Mouse (Mus musculus) megakaryocyte-erythroid progenitor cell, adult 5-6 weeks (primary cell): ENCODE data around the gene Stpg3. TPM values are rescaled to one million over a fixed set of nuclear protein-coding genes. Genes with fewer than 3 reads are reported as not detected.
A peak's percentile ranks its signal among the peaks of the same experiment; 100 is the strongest.
"Not testable (repeated sequence)": the region's sequence is repeated elsewhere in the genome, so short reads cannot be mapped to it uniquely, and the experiment has no call there.

Experiments used
- ATAC-seq: replicated peaks from 2 replicates; pipeline ENCODE4 v1.8.0; 2016; ENCODE audit warnings: mild to moderate bottlenecking, inconsistent platforms; ENCODE audit not compliant: severe bottlenecking, poor library complexity, low FRiP score, low TSS enrichment
- total RNA-seq, 2 experiments: library from RNA; stranded (forward) in 1 of 2; stranded (reverse) in 1 of 2; fragments of 200-1000, 215-1000 nt in 1 of 2; fragments of >200 nt in 1 of 2; fragmentation: Nextera tagmentation in 1 of 2; gene quantifications; 2 replicates each; pipeline ENCODE4 v1.2.3; 2014 to 2017

Stpg3 gene
- total RNA-seq (2014; fragmentation: Nextera tagmentation) = not detected in 2 replicates
- 3.2 TPM in 1 of 2 replicates, not detected in the other for total RNA-seq (2017)

- ATAC-seq = no peak
Observed at GRCm38 (mm10) chr2:25214444-25214843, at the start of gene Stpg3. Gene Stpg3, minus strand, starts transcription at chr2:25214637.

- no peak for ATAC-seq
Observed at GRCm38 (mm10) chr2:25263623-25264285, 49.3 kb upstream of the Stpg3 start.

- ATAC-seq = 0 out of 2 replicates have a peak, but pooled peaks have one; percentile 9
Observed at GRCm38 (mm10) chr2:25262795-25263622, 48.6 kb upstream of the Stpg3 start.

GRCm38 (mm10) chr2:25262291-25262767 lies 47.9 kb upstream of the Stpg3 start, which contains the start of gene Tprn:
Gene Tprn, plus strand, starts transcription at chr2:25262618.
- ATAC-seq = peak; percentile 98

GRCm38 (mm10) chr2:25261870-25262269 lies 47.4 kb upstream of the Stpg3 start:
- no peak for ATAC-seq

GRCm38 (mm10) chr2:25258887-25259286 lies 44.5 kb upstream of the Stpg3 start:
- ATAC-seq = no peak

GRCm38 (mm10) chr2:25257250-25257649 lies 42.8 kb upstream of the Stpg3 start:
- not testable (repeated sequence) for ATAC-seq

GRCm38 (mm10) chr2:25256443-25257109 lies 42.1 kb upstream of the Stpg3 start:
- peak; percentile 62 for ATAC-seq

- peak; percentile 82 for ATAC-seq
Observed at GRCm38 (mm10) chr2:25255284-25255779, 40.9 kb upstream of the Stpg3 start, which contains the start of gene Tmem203. Gene Tmem203, plus strand, starts transcription at chr2:25255439.

- ATAC-seq = no peak
Observed at GRCm38 (mm10) chr2:25252331-25252730, 37.9 kb upstream of the Stpg3 start.

GRCm38 (mm10) chr2:25246183-25247072 lies 32.0 kb upstream of the Stpg3 start, which contains the start of gene AL732309.1:
Gene AL732309.1, minus strand, starts transcription at chr2:25246863.
- no peak for ATAC-seq

- no peak for ATAC-seq
Observed at GRCm38 (mm10) chr2:25244144-25244543, 29.7 kb upstream of the Stpg3 start.

GRCm38 (mm10) chr2:25243342-25243741 lies 28.9 kb upstream of the Stpg3 start:
- ATAC-seq = no peak

- ATAC-seq = no peak
Observed at GRCm38 (mm10) chr2:25242101-25242506, 27.7 kb upstream of the Stpg3 start, which contains the start of the genes Rnf208 and Cysrt1. Gene Rnf208, plus strand, starts transcription at chr2:25242255. Gene Cysrt1, minus strand, starts transcription at chr2:25242452.

GRCm38 (mm10) chr2:25241438-25241775 lies 27.0 kb upstream of the Stpg3 start:
- ATAC-seq = no peak

- ATAC-seq = peak; percentile 74
Observed at GRCm38 (mm10) chr2:25240723-25241437, 26.4 kb upstream of the Stpg3 start.

GRCm38 (mm10) chr2:25240310-25240709 lies 25.9 kb upstream of the Stpg3 start:
- ATAC-seq = no peak

- ATAC-seq = no peak
Observed at GRCm38 (mm10) chr2:25239766-25240165, 25.3 kb upstream of the Stpg3 start.
